Mouse (Mus musculus) cortical plate, adult 2 months (tissue): ENCODE results near the gene Hk1.

ENCODE experiments used
- CTCF ChIP-seq: fragments of 200-500 bp; IDR thresholded peaks from 2 replicates; pipeline ENCODE4 v1.5.1; 2011; ENCODE audit warnings: mild to moderate bottlenecking, control low read depth, low read length; ENCODE audit not compliant: insufficient read depth; ENCODE audit errors: extremely low read depth
- POLR2A ChIP-seq: fragments of 200-500 bp; IDR thresholded peaks from 2 replicates; pipeline ENCODE4 v1.6.1; 2011; ENCODE audit warnings: mild to moderate bottlenecking, low read length, control low read depth; ENCODE audit not compliant: insufficient read depth; ENCODE audit errors: extremely low read depth

DNA sequence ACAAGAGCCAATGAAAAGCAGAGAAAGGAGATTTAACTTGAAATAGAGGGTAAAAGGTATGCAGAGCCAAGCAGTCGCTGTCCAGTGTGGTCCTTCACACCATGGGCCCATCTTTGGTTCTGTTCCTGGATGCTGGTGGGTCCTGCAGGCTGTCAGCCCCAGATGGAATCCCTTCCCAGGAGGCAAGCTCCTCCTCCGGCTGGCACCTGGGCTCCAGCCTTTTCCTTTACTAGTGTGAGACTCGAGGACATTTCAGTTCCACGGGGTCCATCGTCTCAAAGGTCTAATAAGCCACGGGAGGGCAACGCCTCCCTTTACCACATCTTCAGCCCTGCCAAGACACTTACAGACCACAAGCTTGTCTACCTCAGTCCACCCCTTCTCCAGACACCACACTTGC, 60.6 kb downstream of the Hk1 start:
- TF ChIP-seq CTCF (no peak), POLR2A (no peak)
